Mouse (Mus musculus) olfactory bulb, adult 2 months (tissue): ENCODE results near the gene Pjvk.

Source experiments
- CTCF ChIP-seq: fragments of 200-500 bp; IDR thresholded peaks from 2 replicates; pipeline ENCODE4 v1.5.1; 2012; ENCODE audit warnings: low read depth, mild to moderate bottlenecking, low read length, moderate library complexity; ENCODE audit not compliant: insufficient read depth
- POLR2A ChIP-seq: fragments of 200-500 bp; IDR thresholded peaks from 2 replicates; pipeline ENCODE4 v1.6.1; 2012; ENCODE audit warnings: mild to moderate bottlenecking, low read depth, low read length, moderate library complexity; ENCODE audit not compliant: insufficient read depth

GRCm38 (mm10) chr2:76675949-76676348 lies 27.7 kb downstream of the Pjvk start:
- TF ChIP-seq CTCF (no peak), POLR2A (no peak)
